Mouse (Mus musculus): ENCODE data around the gene Tmem52. TPM values are rescaled to one million over a fixed set of nuclear protein-coding genes. Genes with fewer than 3 reads are reported as not detected.

Tmem52 gene
- polyA plus RNA-seq, 1 experiment: not detected

DNA sequence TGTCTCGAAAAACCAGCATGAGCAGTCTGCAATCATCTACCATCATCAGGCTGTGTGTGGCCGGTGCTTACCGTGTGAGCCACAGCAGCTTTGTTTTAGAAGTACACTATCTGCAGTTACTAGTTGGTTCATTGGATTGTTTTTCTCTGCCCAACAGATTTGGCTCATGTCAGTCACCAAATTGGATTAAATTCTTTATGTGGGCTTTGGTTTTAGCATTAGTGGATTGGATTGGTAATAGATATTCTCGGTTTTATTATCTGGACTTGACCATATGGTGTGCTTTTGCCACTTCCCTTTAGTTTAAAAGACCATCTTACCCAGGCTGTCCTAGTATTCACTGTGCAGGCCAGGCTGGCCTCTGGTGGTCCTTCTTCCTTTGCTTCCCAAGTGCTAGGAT, 26.0 kb downstream of the Tmem52 start:
- Histone ChIP-seq H3K4me1 (ENCODE audit: control insufficient read depth) (peaks cover 57% of the 10 kb centered on the region), H3K36me3 (ENCODE audit: control insufficient read depth) (peaks cover 10% of the 10 kb centered on the region), H3K27me3 (ENCODE audit: control insufficient read depth) (no peaks in the 10 kb centered on the region), H3K9me3 (ENCODE audit: control insufficient read depth, low read length) (no peaks in the 10 kb centered on the region), H3K4me3 (replicated peaks) (no peak overlapping the region)
- no peak for TF ChIP-seq GATA1 (IDR thresholded peaks at IDR 0.05; ENCODE audit: low read length)
- no peak for TF ChIP-seq TAL1 (IDR thresholded peaks at IDR 0.05; ENCODE audit: low read length)

DNA sequence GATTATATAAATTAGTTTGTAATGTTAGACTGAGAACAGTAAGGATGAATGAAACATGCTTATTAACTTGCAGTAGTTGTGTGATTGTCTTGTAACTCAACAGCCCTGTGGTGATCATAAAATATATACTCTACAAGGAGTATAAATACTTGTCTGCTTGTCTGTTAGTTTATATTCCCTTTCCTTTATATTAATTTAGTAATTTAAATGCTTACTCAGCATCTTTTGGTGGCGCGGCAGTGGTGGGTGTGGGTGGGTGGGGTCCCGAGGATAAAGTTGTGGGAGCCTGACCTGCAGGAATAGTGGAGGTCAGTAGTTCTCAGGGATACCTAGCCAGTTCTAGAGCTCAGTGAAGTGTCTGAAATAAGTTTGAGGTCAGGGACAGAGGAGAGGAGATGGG, 29.0 kb downstream of the Tmem52 start:
- no peaks in the 10 kb centered on the region for H3K9me3 ChIP-seq (ENCODE audit: control insufficient read depth, low read length)
- TF ChIP-seq GATA1 (IDR thresholded peaks at IDR 0.05; ENCODE audit: low read length) (no peak), TAL1 (IDR thresholded peaks at IDR 0.05; ENCODE audit: low read length) (no peak)
- peaks cover 33% of the 10 kb centered on the region for H3K4me1 ChIP-seq (ENCODE audit: control insufficient read depth)
- no peak overlapping the region for H3K4me3 ChIP-seq (replicated peaks)
- no peaks in the 10 kb centered on the region for H3K27me3 ChIP-seq (ENCODE audit: control insufficient read depth)
- H3K36me3 ChIP-seq (ENCODE audit: control insufficient read depth): peaks cover 14% of the 10 kb centered on the region

GRCm38 (mm10) chr4:155501126-155501525, 32.2 kb downstream of the Tmem52 start:
- Histone ChIP-seq H3K36me3 (ENCODE audit: control insufficient read depth) (peaks cover 15% of the 10 kb centered on the region), H3K4me3 (replicated peaks) (no peak overlapping the region), H3K9me3 (ENCODE audit: control insufficient read depth, low read length) (no peaks in the 10 kb centered on the region), H3K4me1 (ENCODE audit: control insufficient read depth) (peaks cover 34% of the 10 kb centered on the region), H3K27me3 (ENCODE audit: control insufficient read depth) (no peaks in the 10 kb centered on the region)
- TF ChIP-seq TAL1 (IDR thresholded peaks at IDR 0.05; ENCODE audit: low read length) (no peak), GATA1 (IDR thresholded peaks at IDR 0.05; ENCODE audit: low read length) (no peak)

DNA sequence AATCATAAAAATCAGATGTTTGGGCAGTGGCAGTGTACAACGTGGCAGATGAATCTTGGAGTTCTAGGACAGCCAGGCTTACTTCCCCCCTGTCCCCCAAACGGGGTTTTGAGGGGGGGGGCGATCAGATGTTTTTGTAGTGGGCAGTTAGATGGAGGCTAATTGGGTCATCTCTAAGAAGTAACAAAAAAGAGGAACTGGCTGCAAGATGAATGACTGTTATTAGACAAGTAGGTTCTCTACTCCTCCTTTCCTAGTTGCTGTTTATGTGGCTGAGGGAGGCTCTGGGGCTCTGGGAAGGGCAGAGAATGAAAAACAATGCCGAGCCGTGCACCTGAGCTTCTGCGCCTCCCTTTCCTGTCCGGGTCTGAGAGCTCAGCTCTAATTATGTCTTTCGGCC, 36.2 kb downstream of the Tmem52 start:
- Histone ChIP-seq H3K36me3 (ENCODE audit: control insufficient read depth) (peaks cover 10% of the 10 kb centered on the region), H3K27me3 (ENCODE audit: control insufficient read depth) (no peaks in the 10 kb centered on the region), H3K4me1 (ENCODE audit: control insufficient read depth) (peaks cover 32% of the 10 kb centered on the region), H3K9me3 (ENCODE audit: control insufficient read depth, low read length) (no peaks in the 10 kb centered on the region), H3K4me3 (replicated peaks) (no peak overlapping the region)
- no peak for TF ChIP-seq TAL1 (IDR thresholded peaks at IDR 0.05; ENCODE audit: low read length)
- TF ChIP-seq GATA1 (IDR thresholded peaks at IDR 0.05; ENCODE audit: low read length): no peak

DNA sequence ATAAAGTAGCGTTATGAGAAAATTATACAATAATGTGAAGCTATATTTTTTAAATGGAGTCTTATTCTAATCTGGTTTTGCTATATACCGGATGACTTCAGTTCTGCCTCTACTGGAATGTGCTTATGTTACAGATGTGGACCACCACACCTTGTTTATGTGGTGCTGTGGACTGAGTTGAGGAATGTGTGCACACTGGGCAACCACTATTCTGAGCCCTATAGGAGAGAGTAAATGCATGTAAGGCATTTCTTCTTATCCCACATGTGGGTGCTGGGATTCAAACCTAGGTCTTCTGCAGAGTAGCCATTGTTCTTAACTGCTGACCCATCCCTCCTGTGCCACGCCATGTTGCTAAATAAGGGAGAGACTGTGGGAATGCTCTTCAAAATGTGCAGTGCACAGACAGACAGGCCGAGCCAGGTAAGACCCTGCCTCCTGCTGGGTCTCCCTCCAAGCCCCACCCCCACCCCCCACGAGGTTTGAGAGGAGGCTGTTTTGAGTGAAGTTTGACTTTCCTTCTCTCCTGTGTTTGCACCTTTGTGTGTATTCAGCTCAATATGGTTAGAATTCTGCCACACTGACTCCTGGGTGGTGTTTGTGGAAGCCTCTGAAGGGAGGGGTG, 36.9 kb downstream of the Tmem52 start:
- peaks cover 32% of the 10 kb centered on the region for H3K4me1 ChIP-seq (ENCODE audit: control insufficient read depth)
- H3K36me3 ChIP-seq (ENCODE audit: control insufficient read depth): peaks cover 13% of the 10 kb centered on the region
- no peak for TF ChIP-seq TAL1 (IDR thresholded peaks at IDR 0.05; ENCODE audit: low read length)
- TF ChIP-seq GATA1 (IDR thresholded peaks at IDR 0.05; ENCODE audit: low read length): no peak

DNA sequence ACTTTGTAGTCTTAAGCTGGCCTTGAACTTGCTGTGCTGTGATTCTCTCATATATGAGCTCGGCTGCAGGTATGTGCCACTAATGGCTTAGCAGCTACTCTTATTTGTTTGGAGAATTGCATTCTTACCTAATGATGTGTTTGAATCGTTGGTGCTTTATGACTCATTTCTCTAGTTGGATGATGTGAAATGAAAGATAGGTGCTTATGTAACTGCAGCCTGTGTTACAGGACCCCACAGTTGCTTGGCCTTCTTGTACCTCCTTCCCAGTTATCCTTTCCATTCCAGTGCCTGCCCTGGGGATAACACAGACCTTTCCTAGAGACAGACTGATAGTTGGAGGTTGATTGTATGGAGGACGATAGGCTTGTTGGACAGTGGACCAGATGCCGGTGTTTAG, 39.7 kb downstream of the Tmem52 start:
- Histone ChIP-seq H3K4me1 (ENCODE audit: control insufficient read depth) (peaks cover 23% of the 10 kb centered on the region), H3K9me3 (ENCODE audit: control insufficient read depth, low read length) (no peaks in the 10 kb centered on the region), H3K36me3 (ENCODE audit: control insufficient read depth) (peaks cover 9% of the 10 kb centered on the region), H3K4me3 (replicated peaks) (no peak overlapping the region), H3K27me3 (ENCODE audit: control insufficient read depth) (no peaks in the 10 kb centered on the region)
- TF ChIP-seq TAL1 (IDR thresholded peaks at IDR 0.05; ENCODE audit: low read length) (no peak), GATA1 (IDR thresholded peaks at IDR 0.05; ENCODE audit: low read length) (no peak)

More for the DNA sequence above, 36.9 kb downstream of the Tmem52 start:
- no peaks in the 10 kb centered on the region for H3K9me3 ChIP-seq (ENCODE audit: control insufficient read depth, low read length)
- no peak overlapping the region for H3K4me3 ChIP-seq (replicated peaks)
- H3K27me3 ChIP-seq (ENCODE audit: control insufficient read depth): no peaks in the 10 kb centered on the region

- TF ChIP-seq GATA1 (IDR thresholded peaks at IDR 0.05; ENCODE audit: low read length) (no peak), TAL1 (IDR thresholded peaks at IDR 0.05; ENCODE audit: low read length) (no peak)
- Histone ChIP-seq H3K4me3 (replicated peaks) (no peak overlapping the region), H3K27me3 (ENCODE audit: control insufficient read depth) (no peaks in the 10 kb centered on the region), H3K9me3 (ENCODE audit: control insufficient read depth, low read length) (no peaks in the 10 kb centered on the region), H3K36me3 (ENCODE audit: control insufficient read depth) (peaks cover 3% of the 10 kb centered on the region; the same call in 1 of the 2 replicates), H3K4me1 (ENCODE audit: control insufficient read depth) (peaks cover 6% of the 10 kb centered on the region)
Observed at GRCm38 (mm10) chr4:155510981-155511380, 42.1 kb downstream of the Tmem52 start.

- Histone ChIP-seq H3K4me1 (ENCODE audit: control insufficient read depth) (no peaks in the 10 kb centered on the region; the same call in 1 of the 2 replicates), H3K9me3 (ENCODE audit: control insufficient read depth, low read length) (no peaks in the 10 kb centered on the region), H3K36me3 (ENCODE audit: control insufficient read depth) (peaks cover 5% of the 10 kb centered on the region), H3K27me3 (ENCODE audit: control insufficient read depth) (no peaks in the 10 kb centered on the region), H3K4me3 (replicated peaks) (no peak overlapping the region)
- no peak for TF ChIP-seq TAL1 (IDR thresholded peaks at IDR 0.05; ENCODE audit: low read length)
- TF ChIP-seq GATA1 (IDR thresholded peaks at IDR 0.05; ENCODE audit: low read length): no peak
Observed at GRCm38 (mm10) chr4:155514810-155515209, 45.9 kb downstream of the Tmem52 start.

GRCm38 (mm10) chr4:155517948-155518517, 49.1 kb downstream of the Tmem52 start:
- Histone ChIP-seq H3K36me3 (ENCODE audit: control insufficient read depth) (peaks cover 10% of the 10 kb centered on the region), H3K27me3 (ENCODE audit: control insufficient read depth) (no peaks in the 10 kb centered on the region), H3K4me1 (ENCODE audit: control insufficient read depth) (no peaks in the 10 kb centered on the region; the same call in 1 of the 2 replicates), H3K4me3 (replicated peaks) (no peak overlapping the region), H3K9me3 (ENCODE audit: control insufficient read depth, low read length) (no peaks in the 10 kb centered on the region)
- TF ChIP-seq GATA1 (IDR thresholded peaks at IDR 0.05; ENCODE audit: low read length) (no peak), TAL1 (IDR thresholded peaks at IDR 0.05; ENCODE audit: low read length) (no peak)

Other genes starting within 250 kb of the Tmem52 start
- gene Ski, start 246.5 kb upstream of the Tmem52 start, polyA plus RNA-seq (2012): 0.43 and 0.57 TPM in 2 replicates
- gene Faap20, start 219.3 kb upstream of the Tmem52 start, polyA plus RNA-seq (2012): 0.51 and 0.61 TPM in 2 replicates
- gene Prkcz, start 107.8 kb upstream of the Tmem52 start, polyA plus RNA-seq (2012): 0.02 and 0.04 TPM in 2 replicates
- gene Gabrd, start 71.0 kb upstream of the Tmem52 start, polyA plus RNA-seq (2012): not detected in 2 replicates
- not detected in 2 replicates for gene Cfap74, start 59.9 kb upstream of the Tmem52 start, polyA plus RNA-seq (2012)
- 2.4 and 2.9 TPM in 2 replicates for gene Gnb1, start 22.2 kb downstream of the Tmem52 start, polyA plus RNA-seq (2012)
- gene Nadk, start 93.3 kb downstream of the Tmem52 start, polyA plus RNA-seq (2012): 1.0 and 1.9 TPM in 2 replicates
- gene Slc35e2, start 132.3 kb downstream of the Tmem52 start, polyA plus RNA-seq (2012): 0.09 and 0.12 TPM in 2 replicates
- gene Cdk11b, start 155.7 kb downstream of the Tmem52 start, polyA plus RNA-seq (2012): 5.0 and 6.4 TPM in 2 replicates
- not detected in 2 replicates for gene Gm10563, start 176.3 kb downstream of the Tmem52 start, polyA plus RNA-seq (2012)
- not detected in 2 replicates for gene Mmp23, start 184.3 kb downstream of the Tmem52 start, polyA plus RNA-seq (2012)
- gene Mib2, start 200.1 kb downstream of the Tmem52 start, polyA plus RNA-seq (2012): 0.69 and 0.71 TPM in 2 replicates
- gene Fndc10, start 225.2 kb downstream of the Tmem52 start, polyA plus RNA-seq (2012): 0.02 TPM in 1 of 2 replicates, not detected in the other
- 0.83 and 1.1 TPM in 2 replicates for gene Ssu72, start 235.7 kb downstream of the Tmem52 start, polyA plus RNA-seq (2012)

All from erythroblast, embryonic 14.5 days (primary cell).